Mouse (Mus musculus): Measurements from ENCODE around the gene Sh3kbp1. TPM values are rescaled to one million over a fixed set of nuclear protein-coding genes. Genes with fewer than 3 reads are reported as not detected.

Sh3kbp1 gene
- total and polyA plus RNA-seq, 2 experiments from 2014 or later = 255 to 279 TPM

DNA sequence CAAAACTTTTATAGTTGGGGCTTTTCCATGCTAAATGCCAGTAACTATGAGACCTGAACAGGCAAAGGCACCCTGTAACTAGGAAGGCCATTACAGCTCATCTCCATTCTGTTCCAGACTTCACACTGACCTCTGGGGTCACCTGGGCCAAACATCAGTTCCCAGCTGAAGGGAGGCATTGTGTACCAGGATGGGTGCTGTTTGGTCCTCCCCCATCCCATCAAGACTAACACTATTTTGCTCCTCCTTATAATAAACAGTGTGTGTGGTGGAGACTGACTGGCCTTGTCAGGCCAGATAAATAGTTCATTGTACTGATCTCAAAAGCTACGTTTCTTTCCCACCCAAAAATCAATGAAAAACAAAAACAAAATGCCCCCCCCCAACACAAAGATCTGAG is 138.8 kb downstream of the Sh3kbp1 start:
- 82% methylated on average over 1 of the region's 1 CpGs for WGBS
- Histone ChIP-seq H3K4me1 (ENCODE audit: control insufficient read depth, insufficient read depth) (no peaks in the 10 kb centered on the region), H3K4me3 (ENCODE audit: low read depth, low read length) (no peak overlapping the region), H3K9ac (replicated peaks; ENCODE audit: low read depth, low read length) (no peak overlapping the region), H3K36me3 (replicated peaks; ENCODE audit: control insufficient read depth, insufficient read depth, low read length) (no peaks in the 10 kb centered on the region), H3K27ac (ENCODE audit: low read depth) (no peak overlapping the region), H3K27me3 (ENCODE audit: control insufficient read depth, insufficient read depth, low read length) (no peaks in the 10 kb centered on the region), H3K4me2 (ENCODE audit: low read depth, low read length) (no peak overlapping the region), H3K9me3 (replicated peaks; ENCODE audit: control insufficient read depth, low read length) (no peaks in the 10 kb centered on the region)
- TF ChIP-seq CTCF (IDR thresholded peaks at IDR 0.05; ENCODE audit: low read depth) (no peak), EP300 (IDR thresholded peaks at IDR 0.05; ENCODE audit: low read depth) (no peak)
- DNase-seq (ENCODE audit: low spot score) (no peak), ATAC-seq (ENCODE audit: insufficient read depth, low read depth) (no peak)

DNA sequence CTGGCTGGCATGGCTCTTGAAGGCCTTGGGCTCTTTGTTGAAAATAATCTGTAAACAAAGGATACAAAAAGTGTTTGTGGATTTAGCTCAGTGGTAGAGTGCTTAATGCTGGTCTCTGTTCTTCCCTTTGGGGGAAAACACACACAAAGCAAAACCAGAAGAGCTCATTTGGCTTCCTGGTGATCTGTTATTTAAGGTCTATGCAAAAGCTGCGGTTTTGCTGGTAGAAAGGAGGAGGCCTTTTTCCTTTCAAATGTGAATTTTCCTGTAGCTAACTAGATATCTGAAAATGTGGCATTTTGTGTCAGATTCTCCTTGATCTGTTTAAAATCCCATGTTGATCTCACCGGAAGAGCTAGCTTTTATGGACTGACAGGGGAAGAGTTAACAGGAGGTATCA is 141.9 kb downstream of the Sh3kbp1 start:
- H3K4me3 ChIP-seq (ENCODE audit: low read depth, low read length) = no peak overlapping the region
- no peaks in the 10 kb centered on the region for H3K36me3 ChIP-seq (replicated peaks; ENCODE audit: control insufficient read depth, insufficient read depth, low read length)
- no peak for ATAC-seq (ENCODE audit: insufficient read depth, low read depth)
- H3K27ac ChIP-seq (ENCODE audit: low read depth) = no peak overlapping the region
- H3K27me3 ChIP-seq (ENCODE audit: control insufficient read depth, insufficient read depth, low read length) = no peaks in the 10 kb centered on the region
- no peaks in the 10 kb centered on the region for H3K4me1 ChIP-seq (ENCODE audit: control insufficient read depth, insufficient read depth)
- TF ChIP-seq EP300 (IDR thresholded peaks at IDR 0.05; ENCODE audit: low read depth) (no peak), CTCF (IDR thresholded peaks at IDR 0.05; ENCODE audit: low read depth) (no peak)
- DNase-seq (ENCODE audit: low spot score) = no peak
- H3K9ac ChIP-seq (replicated peaks; ENCODE audit: low read depth, low read length) = no peak overlapping the region
- no peak overlapping the region for H3K4me2 ChIP-seq (ENCODE audit: low read depth, low read length)
- WGBS = 75% methylated on average over 2 of the region's 2 CpGs
- H3K9me3 ChIP-seq (replicated peaks; ENCODE audit: control insufficient read depth, low read length) = no peaks in the 10 kb centered on the region

DNA sequence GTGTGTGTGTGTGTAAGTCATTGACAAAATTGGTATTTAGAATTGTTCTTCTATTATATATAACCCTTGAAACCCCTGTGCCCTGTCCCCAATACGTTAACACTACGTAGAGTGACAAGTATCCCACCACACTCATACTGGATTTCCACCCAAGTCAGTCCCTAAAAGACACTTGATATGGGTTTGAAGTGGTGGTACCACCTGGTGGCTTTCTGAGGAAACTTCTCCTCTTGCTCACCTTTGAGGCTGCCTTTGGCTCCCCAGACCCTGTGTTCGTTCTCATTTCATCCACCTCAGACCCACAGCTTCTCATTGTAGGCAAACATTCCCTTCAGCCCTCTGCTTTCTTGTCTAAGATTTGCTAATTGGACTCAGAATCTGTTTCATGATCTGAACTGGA is 142.7 kb downstream of the Sh3kbp1 start:
- Histone ChIP-seq H3K27ac (ENCODE audit: low read depth) (no peak overlapping the region), H3K9me3 (replicated peaks; ENCODE audit: control insufficient read depth, low read length) (no peaks in the 10 kb centered on the region), H3K9ac (replicated peaks; ENCODE audit: low read depth, low read length) (no peak overlapping the region), H3K36me3 (replicated peaks; ENCODE audit: control insufficient read depth, insufficient read depth, low read length) (no peaks in the 10 kb centered on the region), H3K4me3 (ENCODE audit: low read depth, low read length) (no peak overlapping the region), H3K4me1 (ENCODE audit: control insufficient read depth, insufficient read depth) (no peaks in the 10 kb centered on the region), H3K4me2 (ENCODE audit: low read depth, low read length) (no peak overlapping the region), H3K27me3 (ENCODE audit: control insufficient read depth, insufficient read depth, low read length) (no peaks in the 10 kb centered on the region)
- ATAC-seq (ENCODE audit: insufficient read depth, low read depth) = no peak
- no peak for TF ChIP-seq EP300 (IDR thresholded peaks at IDR 0.05; ENCODE audit: low read depth)
- WGBS = 82% methylated on average over 3 of the region's 3 CpGs
- no peak for DNase-seq (ENCODE audit: low spot score)

DNA sequence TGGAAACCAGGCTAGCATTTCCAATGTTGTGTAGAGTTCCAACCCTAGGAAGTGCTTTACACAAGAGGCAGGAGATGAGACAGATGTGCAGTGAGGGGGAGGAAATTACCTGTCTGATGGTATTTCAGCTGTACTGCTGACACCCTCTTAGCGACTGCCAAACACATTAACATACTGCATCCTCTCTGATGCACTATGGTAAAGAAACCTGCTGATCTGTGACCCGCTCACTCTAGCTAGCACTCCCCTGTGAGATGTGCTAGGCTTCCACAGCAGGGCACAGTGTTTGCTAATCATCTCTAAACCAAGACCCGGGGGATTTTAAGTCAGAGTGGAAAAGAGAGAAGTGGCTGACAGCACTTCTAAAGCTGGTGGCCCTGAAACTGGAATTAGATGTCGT is 145.1 kb downstream of the Sh3kbp1 start:
- ATAC-seq (ENCODE audit: insufficient read depth, low read depth) (no peak), DNase-seq (ENCODE audit: low spot score) (no peak)
- Histone ChIP-seq H3K36me3 (replicated peaks; ENCODE audit: control insufficient read depth, insufficient read depth, low read length) (no peaks in the 10 kb centered on the region), H3K27ac (ENCODE audit: low read depth) (no peak overlapping the region), H3K4me2 (ENCODE audit: low read depth, low read length) (no peak overlapping the region), H3K27me3 (ENCODE audit: control insufficient read depth, insufficient read depth, low read length) (no peaks in the 10 kb centered on the region), H3K4me1 (ENCODE audit: control insufficient read depth, insufficient read depth) (no peaks in the 10 kb centered on the region), H3K9me3 (replicated peaks; ENCODE audit: control insufficient read depth, low read length) (no peaks in the 10 kb centered on the region), H3K9ac (replicated peaks; ENCODE audit: low read depth, low read length) (no peak overlapping the region), H3K4me3 (ENCODE audit: low read depth, low read length) (no peak overlapping the region)
- 51% methylated on average over 4 of the region's 4 CpGs for WGBS
- no peak for TF ChIP-seq EP300 (IDR thresholded peaks at IDR 0.05; ENCODE audit: low read depth)
- no peak for TF ChIP-seq CTCF (IDR thresholded peaks at IDR 0.05; ENCODE audit: low read depth)

DNA sequence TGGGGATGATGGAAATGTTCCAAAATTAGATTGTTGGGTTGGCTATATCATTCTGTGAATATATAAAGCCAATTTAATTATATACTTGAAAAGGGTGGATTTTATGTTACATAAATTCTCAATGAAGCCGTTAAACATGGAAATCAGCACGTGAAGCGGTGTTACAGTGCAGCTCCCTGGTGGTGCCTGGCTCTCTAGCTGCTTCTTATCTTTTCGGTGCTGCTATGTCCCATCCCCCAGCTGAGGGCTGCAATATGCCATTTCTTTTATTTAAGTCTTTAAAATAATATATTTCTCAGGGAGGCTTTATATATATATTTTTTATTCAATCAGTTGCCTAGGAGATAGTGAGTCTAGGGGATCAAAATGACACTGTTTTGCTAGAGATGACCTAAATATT is 148.0 kb downstream of the Sh3kbp1 start:
- Histone ChIP-seq H3K9ac (replicated peaks; ENCODE audit: low read depth, low read length) (no peak overlapping the region), H3K36me3 (replicated peaks; ENCODE audit: control insufficient read depth, insufficient read depth, low read length) (no peaks in the 10 kb centered on the region), H3K4me1 (ENCODE audit: control insufficient read depth, insufficient read depth) (no peaks in the 10 kb centered on the region), H3K4me2 (ENCODE audit: low read depth, low read length) (no peak overlapping the region), H3K4me3 (ENCODE audit: low read depth, low read length) (no peak overlapping the region), H3K27me3 (ENCODE audit: control insufficient read depth, insufficient read depth, low read length) (no peaks in the 10 kb centered on the region), H3K9me3 (replicated peaks; ENCODE audit: control insufficient read depth, low read length) (no peaks in the 10 kb centered on the region), H3K27ac (ENCODE audit: low read depth) (no peak overlapping the region)
- TF ChIP-seq EP300 (IDR thresholded peaks at IDR 0.05; ENCODE audit: low read depth) (no peak), CTCF (IDR thresholded peaks at IDR 0.05; ENCODE audit: low read depth) (no peak)
- 63% methylated on average over 4 of the region's 4 CpGs for WGBS
- ATAC-seq (ENCODE audit: insufficient read depth, low read depth) = no peak
- DNase-seq (ENCODE audit: low spot score) = no peak

DNA sequence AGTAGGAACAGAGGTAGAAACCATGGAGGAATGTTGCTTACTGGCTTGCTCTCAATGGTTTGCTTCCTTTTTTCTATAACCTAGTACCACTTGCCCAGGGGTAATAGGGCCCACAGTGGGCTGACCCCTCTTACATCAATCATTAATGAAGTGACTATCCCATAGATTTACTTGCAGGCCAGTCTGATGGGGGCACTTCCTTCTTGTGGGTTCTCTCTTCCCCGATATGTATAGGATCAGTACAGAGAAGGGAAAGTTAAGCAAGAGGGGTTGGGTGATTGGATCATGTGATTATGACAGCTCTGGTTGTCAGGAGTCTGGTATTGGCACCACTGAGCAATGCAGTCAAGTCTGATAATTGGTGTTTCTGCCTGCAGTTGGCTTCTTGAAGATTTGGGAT is 151.7 kb downstream of the Sh3kbp1 start:
- H3K9ac ChIP-seq (replicated peaks; ENCODE audit: low read depth, low read length) = no peak overlapping the region
- no peaks in the 10 kb centered on the region for H3K9me3 ChIP-seq (replicated peaks; ENCODE audit: control insufficient read depth, low read length)
- no peak overlapping the region for H3K4me2 ChIP-seq (ENCODE audit: low read depth, low read length)
- no peak overlapping the region for H3K27ac ChIP-seq (ENCODE audit: low read depth)
- WGBS = 80% methylated on average over 1 of the region's 1 CpGs
- no peaks in the 10 kb centered on the region for H3K27me3 ChIP-seq (ENCODE audit: control insufficient read depth, insufficient read depth, low read length)
- TF ChIP-seq EP300 (IDR thresholded peaks at IDR 0.05; ENCODE audit: low read depth) (no peak), CTCF (IDR thresholded peaks at IDR 0.05; ENCODE audit: low read depth) (no peak)
- no peak for DNase-seq (ENCODE audit: low spot score)
- H3K4me3 ChIP-seq (ENCODE audit: low read depth, low read length) = no peak overlapping the region
- no peaks in the 10 kb centered on the region for H3K36me3 ChIP-seq (replicated peaks; ENCODE audit: control insufficient read depth, insufficient read depth, low read length)
- no peak for ATAC-seq (ENCODE audit: insufficient read depth, low read depth)
- no peaks in the 10 kb centered on the region for H3K4me1 ChIP-seq (ENCODE audit: control insufficient read depth, insufficient read depth)

Measured in heart, postnatal 0 days (tissue).